Mouse (Mus musculus): Measurements from ENCODE around the gene 4933427I04Rik.

The 4933427I04Rik gene

GRCm38 (mm10) chr4:123859379-123859778, at the start of gene 4933427I04Rik:
Gene 4933427I04Rik, plus strand, starts transcription at chr4:123859679.
- POLR2A ChIA-PET: no interaction called here
- CTCF ChIA-PET: no interaction called here

DNA sequence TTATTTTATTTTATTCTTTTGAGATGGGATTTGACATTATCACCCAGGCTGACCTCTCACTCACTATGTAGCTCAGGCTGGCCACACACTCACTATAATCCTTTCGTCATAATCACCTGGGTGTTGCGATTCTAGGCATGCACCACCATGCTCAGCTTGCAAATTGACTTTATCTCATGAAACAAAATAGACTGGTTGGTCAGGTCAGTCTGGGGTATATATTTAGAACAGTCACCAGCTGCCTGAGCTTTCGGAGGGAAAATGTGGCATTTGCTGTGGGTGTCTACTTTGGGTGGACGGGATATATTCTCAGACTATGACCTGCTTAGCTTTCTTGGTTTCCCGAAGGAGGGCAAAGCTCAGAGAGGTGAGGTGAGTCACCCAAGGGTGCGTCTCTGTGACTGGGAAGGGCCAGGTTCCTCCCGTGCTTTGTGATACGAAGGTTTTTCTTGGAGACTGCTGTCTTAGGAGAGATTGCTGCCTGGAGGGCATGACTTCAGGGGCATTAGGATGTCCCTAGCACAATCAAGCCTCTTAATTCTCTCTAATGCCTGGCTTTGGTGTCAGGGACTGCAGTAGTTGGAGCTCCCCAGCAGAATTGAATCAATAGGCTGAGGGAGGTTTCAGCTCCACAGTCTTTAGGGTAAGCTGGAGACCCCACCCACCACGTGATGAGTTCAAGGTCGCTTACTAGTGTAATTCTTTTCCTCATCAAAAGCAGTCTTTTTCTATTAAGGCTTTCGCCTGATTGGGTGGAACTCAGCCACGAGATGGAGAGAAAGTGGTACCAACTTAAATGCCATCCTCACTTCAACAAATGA, 48.8 kb upstream of the 4933427I04Rik start:
- ChIA-PET POLR2A (interaction anchor here (0.5 to 1.5 kb wide), 10 partner anchors 8 to 878 kb away, joined by 3 to 6 read pairs (median 3); no protein-coding TSS in a partner anchor), CTCF (interaction anchor here in 3 of 4 experiments (0.6 to 1.1 kb wide), 3 partner anchors 9 to 19 kb away, joined by 3 to 4 read pairs (median 3); no protein-coding TSS in a partner anchor)

DNA sequence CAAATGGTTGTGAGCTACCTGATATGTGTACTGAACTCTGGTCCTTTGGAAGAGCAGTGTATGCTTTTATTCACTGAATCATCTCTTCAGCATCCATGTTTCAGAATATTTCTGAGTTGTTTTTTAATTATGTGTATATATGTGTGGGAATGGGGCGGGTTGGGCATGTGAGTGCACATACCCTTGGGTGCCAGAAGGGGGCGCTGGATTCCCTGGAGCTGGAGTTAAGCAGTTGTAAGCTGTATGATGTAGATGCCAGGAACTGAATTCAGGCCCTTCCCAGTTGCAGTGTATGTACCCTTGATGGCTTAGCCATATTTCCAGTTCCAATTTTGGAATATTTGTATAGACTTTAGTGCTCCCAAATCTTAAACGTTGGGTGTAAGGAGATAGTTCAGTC, 47.0 kb upstream of the 4933427I04Rik start:
- POLR2A ChIA-PET: interaction anchor here in 2 of 4 experiments (0.5 to 1.1 kb wide), 5 partner anchors 15 to 478 kb away, joined by 3 read pairs; no protein-coding TSS in a partner anchor
- CTCF ChIA-PET: interaction anchor here (0.5 to 1.4 kb wide), 9 partner anchors 9 to 558 kb away, joined by 3 to 9 read pairs (median 4); partner anchors contain the start of gene Rhbdl2 (in 1 of the 4)

DNA sequence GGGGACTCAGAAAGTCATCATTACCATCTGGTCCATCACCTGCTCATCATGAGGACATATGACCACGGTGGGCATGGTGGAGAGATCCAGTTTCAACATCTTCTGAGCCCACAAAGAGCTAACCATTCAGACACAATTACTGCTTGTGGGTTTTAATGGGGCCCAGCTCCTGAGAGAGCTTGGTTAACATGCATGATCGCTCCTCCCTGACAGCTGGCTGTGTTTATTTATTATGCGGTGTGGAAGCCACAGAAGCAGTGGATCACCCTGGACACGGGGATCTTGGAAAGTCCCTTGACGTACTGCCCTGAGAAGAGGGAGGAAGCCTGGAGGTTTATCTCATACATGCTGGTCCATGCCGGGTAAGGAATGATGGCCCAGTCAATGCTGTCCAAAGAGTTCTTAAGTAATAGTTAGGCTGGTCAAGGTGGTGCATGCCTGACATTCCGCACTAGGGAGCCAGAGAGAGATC, 45.4 kb upstream of the 4933427I04Rik start:
- ChIA-PET CTCF (interaction anchor here in 1 of 4 experiments (0.5 kb wide), 1 partner anchor 69 kb away, joined by 3 read pairs; no protein-coding TSS in a partner anchor), POLR2A (no interaction called here)

DNA sequence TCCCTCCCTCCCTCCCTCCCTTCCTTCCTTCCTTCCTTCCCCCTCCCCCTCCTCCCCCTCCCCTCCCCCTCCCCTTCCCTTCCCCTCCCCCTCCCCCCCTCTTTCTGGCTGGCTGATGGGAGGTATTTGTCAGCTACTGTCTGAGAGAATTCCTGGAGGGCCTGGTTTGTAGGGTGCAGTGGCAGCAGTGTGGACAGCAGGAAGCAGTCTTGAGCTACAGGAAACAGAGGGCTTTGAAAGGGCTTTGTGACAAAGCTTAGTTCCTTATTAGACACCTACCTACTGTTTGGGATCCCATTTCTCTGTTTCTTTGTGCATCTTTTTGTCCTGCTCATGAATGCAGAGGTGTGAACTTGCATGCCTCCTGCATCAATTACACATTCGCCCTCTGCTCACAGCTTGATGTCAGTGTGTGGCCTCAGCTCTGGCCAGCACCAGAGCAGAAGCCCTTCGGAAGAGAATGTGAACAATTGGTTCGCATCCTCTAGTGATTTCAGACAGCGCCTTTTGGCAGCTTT, 40.3 kb upstream of the 4933427I04Rik start:
- ChIA-PET CTCF (interaction anchor here in 3 of 4 experiments (0.5 to 1.8 kb wide), 21 partner anchors 8 to 514 kb away, joined by 3 to 21 read pairs (median 3); no protein-coding TSS in a partner anchor), POLR2A (interaction anchor here (0.6 to 1.6 kb wide), 12 partner anchors 8 to 506 kb away, joined by 3 to 6 read pairs (median 3); no protein-coding TSS in a partner anchor)

DNA sequence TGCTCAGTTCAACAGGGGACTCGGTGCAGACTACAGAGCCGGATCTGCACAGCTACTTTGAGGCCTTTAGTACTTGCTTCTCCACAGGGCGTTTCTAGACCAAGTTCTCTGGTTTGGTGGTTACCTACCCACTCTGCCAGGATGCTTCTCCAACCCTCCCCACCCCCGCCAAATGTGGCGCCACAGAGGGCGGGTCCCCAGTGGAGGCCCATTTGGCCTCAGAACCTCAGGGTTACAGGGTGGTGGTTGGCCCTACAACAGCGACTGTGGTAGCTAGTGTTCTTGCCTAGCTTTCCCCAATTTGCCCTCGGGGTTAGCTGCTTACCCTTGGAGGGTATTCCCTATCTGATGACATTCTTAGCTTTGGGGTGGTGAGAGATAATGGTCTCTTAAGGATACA, 17.4 kb upstream of the 4933427I04Rik start:
- ChIA-PET POLR2A (interaction anchor here in 3 of 4 experiments (0.6 to 1.0 kb wide), 4 partner anchors 46 to 306 kb away, joined by 3 read pairs; no protein-coding TSS in a partner anchor), CTCF (interaction anchor here (0.5 to 0.9 kb wide), 5 partner anchors 23 to 129 kb away, joined by 3 to 4 read pairs (median 4); no protein-coding TSS in a partner anchor)

- POLR2A ChIA-PET: no interaction called here
- CTCF ChIA-PET: no interaction called here
Observed at GRCm38 (mm10) chr4:123856888-123857287, 2.6 kb upstream of the 4933427I04Rik start.

DNA sequence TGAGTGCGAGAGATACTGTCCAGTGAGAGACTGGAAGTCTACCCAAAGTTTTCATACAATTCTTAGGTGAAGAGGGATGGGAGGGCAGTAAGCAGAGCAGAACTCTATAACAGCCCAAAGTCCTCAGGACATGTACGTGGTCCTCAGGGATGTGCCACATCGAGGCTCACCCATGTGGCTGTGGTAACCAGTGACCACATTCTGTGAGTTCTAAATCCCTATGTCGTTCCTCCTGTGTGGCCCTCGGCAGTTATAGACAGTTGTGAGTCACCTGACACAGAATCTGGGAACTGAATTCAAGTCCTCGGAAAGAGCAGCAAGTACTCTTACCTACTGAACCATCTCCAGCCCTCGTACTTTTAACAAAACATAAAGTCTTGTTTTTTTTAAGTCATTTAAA, 1.4 kb upstream of the 4933427I04Rik start:
- POLR2A ChIA-PET: no interaction called here
- CTCF ChIA-PET: interaction anchor here in 1 of 4 experiments (0.6 kb wide), 1 partner anchor 323 kb away, joined by 3 read pairs; no protein-coding TSS in a partner anchor

- CTCF ChIA-PET: no interaction called here
- POLR2A ChIA-PET: no interaction called here
Observed at GRCm38 (mm10) chr4:123859803-123860202, 324 bp downstream of the 4933427I04Rik start.

GRCm38 (mm10) chr4:123860621-123861020, 1.1 kb downstream of the 4933427I04Rik start:
- CTCF ChIA-PET: no interaction called here
- POLR2A ChIA-PET: no interaction called here

DNA sequence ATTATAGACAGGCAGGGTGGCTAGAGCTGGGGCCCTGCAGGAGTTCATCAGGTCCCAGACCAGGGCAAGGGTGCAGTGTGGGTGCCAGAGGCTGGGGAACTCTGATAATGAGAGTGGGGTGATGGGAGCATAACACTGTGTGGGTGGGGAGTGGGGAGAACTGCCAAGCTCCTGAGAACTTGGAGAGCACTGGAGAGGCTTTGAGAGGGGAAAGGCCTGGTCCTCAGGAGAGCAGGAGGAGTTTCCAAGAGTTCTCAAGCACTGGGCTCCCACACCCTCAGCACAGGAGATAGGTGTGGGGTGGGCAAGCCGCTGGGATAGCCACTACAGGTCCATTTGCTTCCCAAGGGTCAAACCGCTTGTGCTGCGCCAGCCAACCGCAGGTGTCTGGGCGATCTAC, 34.2 kb downstream of the 4933427I04Rik start:
- ChIA-PET POLR2A (interaction anchor here in 3 of 4 experiments (0.5 to 1.5 kb wide), 5 partner anchors 10 to 83 kb away, joined by 3 to 4 read pairs (median 3); partner anchors contain the start of gene Mycbp (in 1 of the 3)), CTCF (interaction anchor here in 1 of 4 experiments (0.8 kb wide), 1 partner anchor 135 kb away, joined by 3 read pairs; no protein-coding TSS in a partner anchor)

DNA sequence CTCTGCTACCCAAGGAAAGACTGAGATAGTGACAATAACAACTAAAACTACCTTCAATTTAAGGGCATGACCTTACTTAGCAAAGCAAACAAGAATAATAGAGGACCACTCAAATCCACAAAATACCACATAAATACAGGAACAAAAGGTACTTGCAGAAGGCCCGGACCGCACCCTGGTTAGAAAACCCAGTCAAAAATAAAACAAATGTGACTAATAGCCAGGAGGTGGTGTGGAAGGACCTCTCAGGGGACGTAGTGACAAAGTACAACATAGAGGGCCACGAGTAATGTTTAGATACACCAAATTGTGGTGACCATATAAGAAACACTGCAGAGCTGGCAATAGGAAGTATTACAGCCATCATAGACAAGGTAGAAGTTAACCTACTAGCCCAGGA, 34.8 kb downstream of the 4933427I04Rik start:
- CTCF ChIA-PET: interaction anchor here in 2 of 4 experiments (1.2 to 1.3 kb wide), 2 partner anchors 36 to 71 kb away, joined by 3 read pairs; no protein-coding TSS in a partner anchor
- POLR2A ChIA-PET: interaction anchor here in 2 of 4 experiments (0.5 to 1.1 kb wide), 2 partner anchors 9 to 12 kb away, joined by 3 to 4 read pairs; no protein-coding TSS in a partner anchor

GRCm38 (mm10) chr4:123898696-123899095, 39.2 kb downstream of the 4933427I04Rik start:
- CTCF ChIA-PET: interaction anchor here (0.5 to 4.1 kb wide), 22 partner anchors 9 to 1760 kb away, joined by 3 to 21 read pairs (median 5); partner anchors contain the start of genes Mtf1 (in 1 of the 4) and Rragc (in 1 of the 4)
- POLR2A ChIA-PET: interaction anchor here in 3 of 4 experiments (0.6 to 3.2 kb wide), 7 partner anchors 9 to 229 kb away, joined by 3 to 14 read pairs (median 3); partner anchors contain the start of gene Rragc (in 2 of the 3)

- ChIA-PET POLR2A (interaction anchor here (0.6 to 2.4 kb wide), 11 partner anchors 10 to 218 kb away, joined by 3 to 14 read pairs (median 3); partner anchors contain the start of genes Rragc (in 3 of the 4) and 4930535I16Rik (in 1 of the 4)), CTCF (interaction anchor here in 2 of 4 experiments (0.6 to 1.2 kb wide), 5 partner anchors 12 to 153 kb away, joined by 3 to 5 read pairs (median 3); partner anchors contain the start of gene Akirin1 (in 1 of the 2))
Observed at GRCm38 (mm10) chr4:123903432-123903831, 44.0 kb downstream of the 4933427I04Rik start.

- POLR2A ChIA-PET: interaction anchor here (0.5 to 2.5 kb wide), 11 partner anchors 11 to 307 kb away, joined by 3 to 41 read pairs (median 4); partner anchors contain the start of genes Rragc (in 3 of the 4) and 4930535I16Rik (in 2 of the 4)
- CTCF ChIA-PET: interaction anchor here in 1 of 4 experiments (0.6 to 1.3 kb wide), 3 partner anchors 13 to 280 kb away, joined by 3 to 4 read pairs (median 3); partner anchors contain the start of gene Rragc
Observed at GRCm38 (mm10) chr4:123904333-123905125, 45.0 kb downstream of the 4933427I04Rik start, which contains the start of gene Mycbp. Gene Mycbp, plus strand, starts transcription at chr4:123904832.

GRCm38 (mm10) chr4:123905126-123905668, 45.7 kb downstream of the 4933427I04Rik start:
- ChIA-PET POLR2A (interaction anchor here (0.6 to 2.5 kb wide), 12 partner anchors 11 to 159 kb away, joined by 3 to 41 read pairs (median 4); partner anchors contain the start of genes Rragc (in 3 of the 4) and 4930535I16Rik (in 2 of the 4)), CTCF (interaction anchor here in 1 of 4 experiments (1.3 kb wide), 2 partner anchors 12 to 14 kb away, joined by 3 to 4 read pairs; partner anchors contain the start of gene Rragc)

GRCm38 (mm10) chr4:123911503-123911902, 52.0 kb downstream of the 4933427I04Rik start:
- CTCF ChIA-PET: no interaction called here
- POLR2A ChIA-PET: interaction anchor here in 1 of 4 experiments (0.6 to 1.3 kb wide), 2 partner anchors 21 to 1097 kb away, joined by 4 to 5 read pairs; no protein-coding TSS in a partner anchor
